Mouse (Mus musculus): ENCODE results near the gene Acacb. TPM values are rescaled to one million over a fixed set of nuclear protein-coding genes. Genes with fewer than 3 reads are reported as not detected.

The Acacb gene
- total RNA-seq, 1 experiment from 2014 or later: 3.0 TPM

Other genes starting within 250 kb of the Acacb start
- gene Coro1c, start 237.8 kb upstream of the Acacb start, total RNA-seq (2017): 85.8 and 110 TPM in 2 replicates
- 4.4 and 12.4 TPM in 2 replicates for gene Ssh1, start 152.6 kb upstream of the Acacb start, total RNA-seq (2017)
- not detected in 2 replicates for gene Dao, start 142.8 kb upstream of the Acacb start, total RNA-seq (2017)
- 8.4 and 9.4 TPM in 2 replicates for gene Usp30, start 81.1 kb upstream of the Acacb start, total RNA-seq (2017)
- not detected in 2 replicates for gene Svop, start 55.0 kb upstream of the Acacb start, total RNA-seq (2017)
- gene Alkbh2, start 18.3 kb upstream of the Acacb start, total RNA-seq (2017): 9.3 and 13.7 TPM in 2 replicates
- 24.6 and 27.7 TPM in 2 replicates for gene Ung, start 16.1 kb upstream of the Acacb start, total RNA-seq (2017)
- 2.4 TPM in 1 of 2 replicates, not detected in the other for gene Foxn4, start 127.3 kb downstream of the Acacb start, total RNA-seq (2017)
- gene Myo1h, start 142.6 kb downstream of the Acacb start, total RNA-seq (2017): 2.0 and 8.5 TPM in 2 replicates
- 70.4 and 72.1 TPM in 2 replicates for gene Kctd10, start 234.0 kb downstream of the Acacb start, total RNA-seq (2017)
- gene Ube3b, start 234.1 kb downstream of the Acacb start, total RNA-seq (2017): 18.1 and 21.1 TPM in 2 replicates

Data from hematopoietic stem cell, adult 5-6 weeks (primary cell).